Mouse (Mus musculus) brain, embryonic 14.5 days (tissue): ENCODE results near the gene Cbfa2t3.

Experiments used
- CTCF ChIP-seq: fragments of 200-500 bp; IDR thresholded peaks from 2 replicates; pipeline ENCODE4 v1.5.1; 2012; ENCODE audit warnings: inconsistent platforms, mild to moderate bottlenecking, moderate library complexity, borderline replicate concordance; ENCODE audit not compliant: insufficient read depth, insufficient read length; ENCODE audit errors: extremely low read depth
- POLR2A ChIP-seq: fragments of 200-500 bp; IDR thresholded peaks from 2 replicates; pipeline ENCODE4 v1.6.1; 2012; ENCODE audit warnings: mild to moderate bottlenecking, inconsistent platforms, borderline replicate concordance; ENCODE audit not compliant: poor library complexity, insufficient read depth, insufficient read length, severe bottlenecking; ENCODE audit errors: extremely low read depth

DNA sequence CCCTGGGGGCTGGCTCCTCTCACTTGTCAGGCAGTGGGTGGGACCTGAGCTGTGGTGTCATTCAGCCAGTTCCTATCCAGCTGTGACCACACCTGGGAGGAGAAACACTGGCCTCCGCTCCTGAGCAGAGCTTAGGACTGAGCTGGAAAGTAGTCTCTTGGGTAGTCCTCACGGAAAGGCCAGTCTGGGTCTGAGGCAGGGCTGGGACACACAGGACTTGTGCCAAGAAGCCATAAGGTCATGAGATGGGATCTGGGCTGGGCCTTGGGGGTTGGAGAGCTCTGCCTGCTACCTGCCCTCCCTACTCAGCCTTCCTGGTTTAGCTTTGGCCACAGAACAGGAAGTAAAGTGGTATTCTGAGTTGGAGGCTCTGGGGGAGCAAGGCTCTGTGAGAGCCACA, 72.0 kb downstream of the Cbfa2t3 start:
- TF ChIP-seq CTCF: no peak
- no peak for TF ChIP-seq POLR2A
